Mouse (Mus musculus) inflammation-experienced regulatory T-cells, adult 16 weeks (primary cell): ENCODE results near the gene Ikbkg. TPM values are rescaled to one million over a fixed set of nuclear protein-coding genes. Genes with fewer than 3 reads are reported as not detected.

Experiments used
- polyA plus RNA-seq: library from polyadenylated mRNA; unstranded; fragments of 100-300 nt; shearing (Covaris generic); gene quantifications from one replicate; pipeline ENCODE4 v1.2.1, GENCODE M21; 2017

The Ikbkg gene
- 60.3 TPM for polyA plus RNA-seq

DNA sequence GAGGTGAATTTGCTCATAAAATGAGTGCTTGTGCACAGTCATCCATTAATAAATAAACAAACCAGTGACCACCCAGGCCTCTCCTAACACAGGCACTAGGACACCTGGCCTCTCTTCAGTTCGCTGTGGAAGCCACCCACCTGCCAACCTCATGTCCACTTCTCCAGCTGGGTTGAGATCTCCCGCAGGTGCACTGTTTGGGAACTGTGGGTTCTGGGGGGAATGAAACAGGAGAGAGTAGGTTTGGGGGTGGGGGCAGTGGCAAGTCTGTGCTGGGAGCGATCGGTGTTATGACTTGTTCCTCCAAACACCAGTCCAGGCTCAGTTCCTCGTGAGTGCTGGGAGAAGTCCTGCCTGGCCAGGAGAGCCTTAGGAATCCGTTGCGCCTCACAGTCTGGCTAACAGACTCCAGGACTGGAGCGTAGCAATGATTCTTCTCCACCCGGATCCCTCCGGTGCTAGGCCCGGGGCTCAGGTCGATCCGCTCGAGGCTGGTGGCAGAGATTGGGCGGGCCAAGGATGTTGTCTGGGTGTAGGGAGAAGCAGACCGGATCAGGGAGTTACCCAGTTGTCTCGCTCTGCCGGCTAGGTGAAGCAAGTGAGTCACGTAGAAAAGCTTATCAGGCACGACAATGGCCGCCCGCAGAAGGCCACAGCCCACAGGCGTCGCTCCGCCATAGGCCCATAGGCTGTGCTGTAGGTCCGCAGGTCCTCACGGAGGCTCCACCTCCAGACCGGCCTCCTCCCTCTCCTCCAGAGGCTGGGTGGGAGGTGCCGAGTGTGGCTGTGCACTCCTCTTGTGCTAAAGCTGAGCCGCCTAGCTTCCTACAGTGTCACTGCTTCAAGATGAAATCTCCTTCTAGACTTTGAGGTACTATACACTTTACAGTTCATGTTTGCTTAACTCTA is at the start of gene Ikbkg, which contains the start of gene Fam3a:
Ikbkg (plus strand) TSS at position 756 of the 909 bp plus-strand sequence.
Fam3a (minus strand) TSS at position 738 of the 909 bp plus-strand sequence.

DNA sequence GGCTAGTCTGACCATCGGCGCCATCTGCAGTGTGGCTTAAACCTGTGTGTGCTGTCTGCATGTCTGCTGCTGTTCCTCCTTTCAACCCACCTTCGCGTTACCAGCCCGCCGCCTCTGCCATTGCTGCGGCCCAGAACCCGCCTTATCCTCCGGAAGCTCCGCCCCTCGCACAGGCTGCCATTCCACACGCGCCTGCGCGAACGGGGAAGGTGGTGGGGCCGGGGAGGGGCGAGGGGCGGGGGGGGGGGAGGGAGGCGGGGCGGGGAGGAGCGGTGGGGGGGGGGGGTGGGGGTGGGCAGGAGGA is 39.7 kb upstream of the Ikbkg start, which contains the start of gene Lage3:
Lage3 (minus strand) TSS at position 152 of the 304 bp plus-strand sequence.

DNA sequence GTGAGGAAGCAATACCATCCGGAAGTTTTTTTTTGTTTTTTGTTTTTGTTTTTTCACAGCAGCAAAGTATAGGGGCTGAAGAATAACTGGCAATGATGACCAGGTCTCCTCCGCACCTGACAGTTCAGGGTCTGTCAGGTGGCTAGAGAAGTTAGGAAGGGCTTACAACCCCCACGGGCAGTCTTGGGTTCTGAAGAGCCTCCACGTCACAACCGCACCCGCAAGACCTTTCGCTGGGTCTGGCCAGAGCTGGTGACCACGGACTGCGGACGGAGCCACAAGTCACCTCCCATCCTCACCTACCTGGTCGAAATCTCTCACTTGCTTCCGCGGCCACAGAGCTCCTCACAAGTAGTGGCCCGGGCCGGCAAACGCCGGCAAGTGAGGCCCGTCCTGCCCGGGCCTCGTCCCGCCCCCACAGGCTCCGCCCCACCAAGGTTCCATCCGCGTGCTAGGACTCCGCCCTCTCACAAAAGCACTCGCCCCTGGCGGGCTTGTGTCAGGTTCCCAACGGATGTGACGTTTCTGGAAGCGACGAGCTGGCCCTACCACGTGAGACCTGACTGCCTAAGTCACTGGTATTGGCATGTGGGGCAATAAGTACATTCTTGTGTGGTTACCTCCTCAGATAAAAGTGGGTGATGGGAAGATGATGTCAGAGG is 20.1 kb upstream of the Ikbkg start, which contains the start of the genes Ubl4a and Slc10a3:
Ubl4a (minus strand) TSS at position 331 of the 662 bp plus-strand sequence.
Slc10a3 (minus strand) TSS at position 462 of the 662 bp plus-strand sequence.

DNA sequence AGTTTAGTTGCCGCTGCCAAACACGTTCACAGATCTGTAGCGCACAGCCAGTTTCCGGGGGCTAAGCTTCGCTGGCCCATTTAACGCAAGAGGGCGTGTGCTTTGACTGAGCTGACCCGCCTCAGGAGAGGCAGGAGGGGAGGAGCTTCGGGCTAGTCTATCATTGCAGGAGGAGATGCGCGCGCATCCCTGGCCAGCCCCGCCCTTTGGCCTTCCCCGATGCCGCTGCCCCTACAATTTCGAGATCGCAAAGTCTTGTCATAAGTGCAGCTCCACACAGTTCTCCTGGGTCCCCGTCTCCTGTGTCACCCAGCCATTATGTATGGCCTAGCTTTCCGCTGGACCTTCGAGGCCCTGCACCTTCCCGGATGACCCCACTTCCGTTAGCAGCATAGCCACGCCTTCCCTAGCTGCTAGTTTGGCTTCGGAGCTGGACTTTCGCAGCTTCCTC is 35.8 kb downstream of the Ikbkg start, which contains the start of gene G6pdx:
G6pdx (minus strand) TSS at position 369 of the 451 bp plus-strand sequence.

DNA sequence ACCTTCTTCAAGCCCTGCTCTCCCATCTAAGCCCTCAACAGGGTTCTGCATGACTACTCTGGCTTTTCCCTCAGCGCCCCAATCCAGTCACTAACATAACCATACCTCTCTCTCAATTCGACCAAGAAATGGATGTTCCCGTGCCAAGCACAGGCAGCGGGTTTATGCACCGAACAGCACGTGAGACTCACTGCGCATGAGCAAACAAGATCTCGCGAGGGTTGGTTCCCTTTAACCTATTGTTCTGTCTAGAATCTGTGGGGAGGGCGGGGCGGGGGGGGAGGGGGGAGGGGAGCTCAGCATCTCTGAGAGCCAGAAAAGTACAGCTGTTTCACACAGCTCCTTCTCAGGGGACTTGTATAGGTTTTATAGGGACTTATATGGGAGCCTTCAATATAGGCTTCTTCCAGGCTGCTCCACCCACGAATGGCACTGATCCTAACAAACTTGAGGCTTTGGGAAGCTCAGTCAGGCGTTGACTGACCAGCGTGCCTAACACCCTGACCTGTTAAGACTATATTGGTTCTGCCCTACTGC is 88.3 kb downstream of the Ikbkg start, which contains the start of gene Gm6880:
Gm6880 (minus strand) TSS at position 51 of the 537 bp plus-strand sequence.

Other genes starting within 250 kb of the Ikbkg start
- gene Tex28, start 225.5 kb upstream of the Ikbkg start, polyA plus RNA-seq, result not detected
- 2.4 TPM for gene Tktl1, start 216.0 kb upstream of the Ikbkg start, polyA plus RNA-seq
- gene Flna, start 143.5 kb upstream of the Ikbkg start, polyA plus RNA-seq, result 352 TPM
- 63.3 TPM for gene Emd, start 138.6 kb upstream of the Ikbkg start, polyA plus RNA-seq
- 85.1 TPM for gene Rpl10, start 122.5 kb upstream of the Ikbkg start, polyA plus RNA-seq
- 180 TPM for gene Taz, start 111.4 kb upstream of the Ikbkg start, polyA plus RNA-seq
- 26.0 TPM for gene Dnase1l1, start 111.0 kb upstream of the Ikbkg start, polyA plus RNA-seq
- gene Atp6ap1, start 96.2 kb upstream of the Ikbkg start, polyA plus RNA-seq, result 197 TPM
- 335 TPM for gene Gdi1, start 88.3 kb upstream of the Ikbkg start, polyA plus RNA-seq
- gene Fam50a, start 80.3 kb upstream of the Ikbkg start, polyA plus RNA-seq, result 60.5 TPM
- gene Plxna3, start 64.2 kb upstream of the Ikbkg start, polyA plus RNA-seq, result 6.8 TPM
- gene Lage3, start 39.7 kb upstream of the Ikbkg start, polyA plus RNA-seq, result 57.9 TPM
- 65.9 TPM for gene Ubl4a, start 20.1 kb upstream of the Ikbkg start, polyA plus RNA-seq
- gene Slc10a3, start 19.9 kb upstream of the Ikbkg start, polyA plus RNA-seq, result 48.1 TPM
- 41.3 TPM for gene Fam3a, start within 50 bp of the Ikbkg start, polyA plus RNA-seq
- gene G6pdx, start 35.9 kb downstream of the Ikbkg start, polyA plus RNA-seq, result 64.2 TPM
- gene Gm6880, start 88.1 kb downstream of the Ikbkg start, polyA plus RNA-seq, result not detected
- gene Olfr1326-ps1, start 181.6 kb downstream of the Ikbkg start, polyA plus RNA-seq, result not detected
- not detected for gene Olfr1325, start 199.4 kb downstream of the Ikbkg start, polyA plus RNA-seq